Mouse (Mus musculus) limb, embryonic 13.5 days (tissue): Measurements from ENCODE around the gene Agbl5. TPM values are rescaled to one million over a fixed set of nuclear protein-coding genes. Genes with fewer than 3 reads are reported as not detected.
A peak's percentile ranks its signal among the peaks of the same experiment; 100 is the strongest.

Experiments
- ATAC-seq: fragments of 200-750 bp; cut with Nextera tagmentation; 2 replicates; pipeline ENCODE4 v1.8.0; 2017; ENCODE audit warnings: low read depth, moderate number of reproducible peaks, moderate TSS enrichment; ENCODE audit not compliant: low FRiP score
- H3K27ac ChIP-seq: fragments of 300-500 bp; sonication (generic); 2 replicates; pipeline ENCODE4 v1.5.1; 2015; ENCODE audit warnings: inconsistent platforms, mild to moderate bottlenecking, moderate library complexity
- H3K27me3 ChIP-seq: fragments of 300-500 bp; sonication (generic); 2 replicates; pipeline ENCODE4 v1.6.1; 2015; ENCODE audit warnings: mild to moderate bottlenecking, inconsistent platforms
- H3K36me3 ChIP-seq: fragments of 300-500 bp; sonication (generic); 2 replicates; pipeline ENCODE4 v1.6.1; 2015; ENCODE audit warnings: inconsistent platforms, mild to moderate bottlenecking, moderate library complexity
- H3K4me1 ChIP-seq: fragments of 300-500 bp; sonication (generic); 2 replicates; pipeline ENCODE4 v1.6.1; 2015; ENCODE audit warnings: inconsistent platforms
- H3K4me2 ChIP-seq: fragments of 300-500 bp; sonication (generic); replicated peaks from 2 replicates; pipeline ENCODE4 v1.6.1; 2015; ENCODE audit warnings: inconsistent platforms, mild to moderate bottlenecking, moderate library complexity
- H3K4me3 ChIP-seq: fragments of 300-500 bp; sonication (generic); 2 replicates; pipeline ENCODE4 v1.5.1; 2015; ENCODE audit warnings: moderate library complexity, mild to moderate bottlenecking, inconsistent platforms
- H3K9ac ChIP-seq: fragments of 300-500 bp; sonication (generic); 2 replicates; pipeline ENCODE4 v1.6.1; 2015; ENCODE audit warnings: mild to moderate bottlenecking, inconsistent platforms
- H3K9me3 ChIP-seq: fragments of 300-500 bp; sonication (generic); 2 replicates; pipeline ENCODE4 v1.6.1; 2016; ENCODE audit warnings: inconsistent platforms
- WGBS: fragments of 180-500 bp; shearing (Covaris S2); methylation state at CpG from one replicate; pipeline ENCODE4 v1.1.7; 2015; 5-methylcytosine and 5-hydroxymethylcytosine counted together
- polyA plus RNA-seq: library from polyadenylated mRNA; unstranded; fragments of >200 nt; fragmentation: Nextera tagmentation; extraction: Ambion mirVana; gene quantifications from 2 replicates; pipeline ENCODE4 v1.2.1, GENCODE M21; 2015

Gene Agbl5
- polyA plus RNA-seq, 1 experiment from 2014 or later = 34.0 TPM

GRCm38 (mm10) chr5:30914849-30915248, 26.4 kb downstream of the Agbl5 start:
- no peaks in the 10 kb centered on the region for H3K9me3 ChIP-seq
- H3K4me3 ChIP-seq = peak overlapping the region; percentile 65
- H3K27ac ChIP-seq = peak overlapping the region; percentile 99
- no peaks in the 10 kb centered on the region for H3K27me3 ChIP-seq
- H3K36me3 ChIP-seq = peaks cover 33% of the 10 kb centered on the region
- H3K9ac ChIP-seq = peak overlapping the region; percentile 89
- WGBS = 32% methylated on average over 6 of the region's 6 CpGs
- peaks cover 88% of the 10 kb centered on the region for H3K4me1 ChIP-seq
- no peak for ATAC-seq
- H3K4me2 ChIP-seq = peak overlapping the region; percentile 99

- 42% methylated on average over 9 of the region's 9 CpGs for WGBS
- H3K36me3 ChIP-seq = peaks cover 39% of the 10 kb centered on the region
- peak overlapping the region; percentile 99 for H3K4me2 ChIP-seq
- H3K9me3 ChIP-seq = no peaks in the 10 kb centered on the region
- ATAC-seq = peak; percentile 3; the same call in 1 of the 2 replicates
- no peaks in the 10 kb centered on the region for H3K27me3 ChIP-seq
- peak overlapping the region; percentile 89 for H3K9ac ChIP-seq
- H3K4me3 ChIP-seq = peak overlapping the region; percentile 65
- peaks cover 89% of the 10 kb centered on the region for H3K4me1 ChIP-seq
- peak overlapping the region; percentile 99 for H3K27ac ChIP-seq
Observed at GRCm38 (mm10) chr5:30915456-30915855, 27.0 kb downstream of the Agbl5 start.

- peak overlapping the region; percentile 65 for H3K4me3 ChIP-seq
- H3K4me2 ChIP-seq = peak overlapping the region; percentile 99
- no peaks in the 10 kb centered on the region for H3K9me3 ChIP-seq
- peaks cover 89% of the 10 kb centered on the region for H3K4me1 ChIP-seq
- H3K27ac ChIP-seq = peak overlapping the region; percentile 99; the same call in 1 of the 2 replicates
- ATAC-seq = peak; percentile 6
- 9% methylated on average over 7 of the region's 7 CpGs for WGBS
- peaks cover 44% of the 10 kb centered on the region for H3K36me3 ChIP-seq
- H3K27me3 ChIP-seq = no peaks in the 10 kb centered on the region
- H3K9ac ChIP-seq = peak overlapping the region; percentile 89
Observed at GRCm38 (mm10) chr5:30915974-30916433, 27.5 kb downstream of the Agbl5 start.

GRCm38 (mm10) chr5:30916841-30917240, 28.3 kb downstream of the Agbl5 start:
- H3K27me3 ChIP-seq = no peaks in the 10 kb centered on the region
- ATAC-seq = no peak
- WGBS = 93% methylated on average over 9 of the region's 9 CpGs
- no peaks in the 10 kb centered on the region for H3K9me3 ChIP-seq
- no peak overlapping the region for H3K4me3 ChIP-seq
- peaks cover 46% of the 10 kb centered on the region for H3K36me3 ChIP-seq
- 0 out of 2 replicates have a peak overlapping the region, but pooled peaks have one; percentile 43 for H3K9ac ChIP-seq
- H3K4me1 ChIP-seq = peaks cover 85% of the 10 kb centered on the region
- peak overlapping the region; percentile 99; the same call in 1 of the 2 replicates for H3K4me2 ChIP-seq
- no peak overlapping the region; the same call in 1 of the 2 replicates for H3K27ac ChIP-seq

GRCm38 (mm10) chr5:30917348-30917747, 28.9 kb downstream of the Agbl5 start:
- H3K9ac ChIP-seq = 0 out of 2 replicates have a peak overlapping the region, but pooled peaks have one; percentile 43
- H3K9me3 ChIP-seq = no peaks in the 10 kb centered on the region
- H3K4me1 ChIP-seq = peaks cover 85% of the 10 kb centered on the region
- no peak overlapping the region for H3K4me3 ChIP-seq
- 86% methylated on average over 11 of the region's 11 CpGs for WGBS
- H3K27me3 ChIP-seq = no peaks in the 10 kb centered on the region
- 0 out of 2 replicates have a peak overlapping the region, but pooled peaks have one; percentile 99 for H3K4me2 ChIP-seq
- H3K27ac ChIP-seq = no peak overlapping the region
- H3K36me3 ChIP-seq = peaks cover 46% of the 10 kb centered on the region
- no peak for ATAC-seq

- Histone ChIP-seq H3K36me3 (peaks cover 46% of the 10 kb centered on the region), H3K4me1 (peaks cover 85% of the 10 kb centered on the region), H3K27me3 (no peaks in the 10 kb centered on the region), H3K4me3 (0 out of 2 replicates have a peak overlapping the region, but pooled peaks have one; percentile 5), H3K4me2 (no peak overlapping the region), H3K9me3 (no peaks in the 10 kb centered on the region), H3K27ac (0 out of 2 replicates have a peak overlapping the region, but pooled peaks have one; percentile 10), H3K9ac (peak overlapping the region; percentile 25; the same call in 1 of the 2 replicates)
- 87% methylated on average over 31 of the region's 31 CpGs for WGBS
- ATAC-seq = no peak
Observed at GRCm38 (mm10) chr5:30917891-30918670, 29.6 kb downstream of the Agbl5 start.

- 73% methylated on average over 8 of the region's 8 CpGs for WGBS
- Histone ChIP-seq H3K4me1 (peaks cover 84% of the 10 kb centered on the region), H3K9me3 (no peaks in the 10 kb centered on the region), H3K27me3 (no peaks in the 10 kb centered on the region), H3K4me2 (no peak overlapping the region), H3K27ac (0 out of 2 replicates have a peak overlapping the region, but pooled peaks have one; percentile 10), H3K4me3 (peak overlapping the region; percentile 5; the same call in 1 of the 2 replicates), H3K36me3 (peaks cover 46% of the 10 kb centered on the region), H3K9ac (peak overlapping the region; percentile 25; the same call in 1 of the 2 replicates)
- no peak for ATAC-seq
Observed at GRCm38 (mm10) chr5:30918691-30919090, 30.2 kb downstream of the Agbl5 start.

- H3K9ac ChIP-seq = peak overlapping the region; percentile 8; the same call in 1 of the 2 replicates
- H3K36me3 ChIP-seq = peaks cover 48% of the 10 kb centered on the region
- H3K4me1 ChIP-seq = peaks cover 73% of the 10 kb centered on the region
- H3K4me2 ChIP-seq = peak overlapping the region; percentile 72; the same call in 1 of the 2 replicates
- H3K4me3 ChIP-seq = no peak overlapping the region
- no peaks in the 10 kb centered on the region for H3K27me3 ChIP-seq
- 62% methylated on average over 11 of the region's 11 CpGs for WGBS
- H3K27ac ChIP-seq = peak overlapping the region; percentile 72; the same call in 1 of the 2 replicates
- no peaks in the 10 kb centered on the region for H3K9me3 ChIP-seq
- no peak for ATAC-seq
Observed at GRCm38 (mm10) chr5:30919831-30920614, 31.5 kb downstream of the Agbl5 start.

GRCm38 (mm10) chr5:30920621-30921020, 32.1 kb downstream of the Agbl5 start:
- Histone ChIP-seq H3K27me3 (no peaks in the 10 kb centered on the region), H3K4me1 (peaks cover 67% of the 10 kb centered on the region), H3K9me3 (no peaks in the 10 kb centered on the region), H3K4me3 (no peak overlapping the region), H3K27ac (peak overlapping the region; percentile 72; the same call in 1 of the 2 replicates), H3K9ac (no peak overlapping the region), H3K36me3 (peaks cover 52% of the 10 kb centered on the region), H3K4me2 (peak overlapping the region; percentile 72; the same call in 1 of the 2 replicates)
- 67% methylated on average over 19 of the region's 19 CpGs for WGBS
- ATAC-seq = no peak

- Histone ChIP-seq H3K4me2 (peak within 1 kb of the TSS; percentile 72), H3K27ac (peak within 1 kb of the TSS; percentile 83), H3K27me3 (no peaks in the 10 kb centered on the region), H3K4me3 (peak within 1 kb of the TSS; percentile 38), H3K9ac (peak within 1 kb of the TSS; percentile 63), H3K4me1 (peaks cover 61% of the 10 kb centered on the region), H3K9me3 (no peaks in the 10 kb centered on the region), H3K36me3 (peaks cover 52% of the 10 kb centered on the region)
- WGBS = 3% methylated on average over 32 of the region's 40 CpGs
- ATAC-seq = peak; percentile 90
Observed at GRCm38 (mm10) chr5:30921256-30922033, 33.0 kb downstream of the Agbl5 start, which contains the start of gene Khk. Gene Khk, plus strand, starts transcription at chr5:30921431.

GRCm38 (mm10) chr5:30922581-30923041, 34.1 kb downstream of the Agbl5 start:
- Histone ChIP-seq H3K4me3 (peak overlapping the region; percentile 38), H3K27ac (0 out of 2 replicates have a peak overlapping the region, but pooled peaks have one; percentile 83), H3K9ac (peak overlapping the region; percentile 63)

More at GRCm38 (mm10) chr5:30922581-30923041, 34.1 kb downstream of the Agbl5 start:
- no peaks in the 10 kb centered on the region for H3K9me3 ChIP-seq
- H3K27me3 ChIP-seq = no peaks in the 10 kb centered on the region
- peak overlapping the region; percentile 72 for H3K4me2 ChIP-seq
- 76% methylated on average over 10 of the region's 10 CpGs for WGBS
- peaks cover 50% of the 10 kb centered on the region for H3K4me1 ChIP-seq
- peaks cover 42% of the 10 kb centered on the region for H3K36me3 ChIP-seq
- ATAC-seq = no peak
